Mouse (Mus musculus) heart, adult 2 months (tissue): ENCODE measurements around the gene Pde4d. TPM values are rescaled to one million over a fixed set of nuclear protein-coding genes. Genes with fewer than 3 reads are reported as not detected.
A peak's percentile ranks its signal among the peaks of the same experiment; 100 is the strongest.

Experiments
- DNase-seq, 2 experiments: peaks; one replicate each; pipeline ENCODE4 v3.0.0; 2021
- H3K27ac ChIP-seq: fragments of 200-600 bp; 2 replicates; pipeline ENCODE4 v1.8.1; 2022
- H3K27me3 ChIP-seq: fragments of 200-500 bp; 2 replicates; pipeline ENCODE4 v1.6.1; 2012; ENCODE audit warnings: mild to moderate bottlenecking, low read length, inconsistent platforms, mixed read lengths; ENCODE audit not compliant: control insufficient read depth, insufficient read depth
- H3K36me3 ChIP-seq: fragments of 200-500 bp; 2 replicates; pipeline ENCODE4 v1.6.1; 2012; ENCODE audit warnings: low read length, inconsistent platforms; ENCODE audit not compliant: control insufficient read depth, insufficient read depth
- H3K4me1 ChIP-seq: fragments of 200-500 bp; 2 replicates; pipeline ENCODE4 v1.6.1; 2011; ENCODE audit warnings: low read length; ENCODE audit not compliant: control insufficient read depth, insufficient read depth
- H3K4me3 ChIP-seq: fragments of 200-600 bp; 2 replicates; pipeline ENCODE4 v1.8.1; 2022
- H3K79me2 ChIP-seq: fragments of 200-500 bp; replicated peaks from 2 replicates; pipeline ENCODE4 v1.6.1; 2012; ENCODE audit warnings: mild to moderate bottlenecking, inconsistent platforms, low read length, moderate library complexity, mixed read lengths; ENCODE audit not compliant: control insufficient read depth, insufficient read depth
- H3K9ac ChIP-seq: fragments of 200-500 bp; 2 replicates; pipeline ENCODE4 v1.6.1; 2012; ENCODE audit warnings: low read depth, mild to moderate bottlenecking, control low read depth, inconsistent platforms, low read length, mixed read lengths
- CTCF ChIP-seq: fragments of 200-600 bp; IDR thresholded peaks from 2 replicates; pipeline ENCODE4 v1.8.1; 2022; ENCODE audit warnings: antibody characterized with exemption, mild to moderate bottlenecking, moderate library complexity
- EP300 ChIP-seq: fragments of 200-500 bp; IDR thresholded peaks from 2 replicates; pipeline ENCODE4 v1.6.1; 2011; ENCODE audit warnings: low read depth, low read length, control low read depth; ENCODE audit not compliant: insufficient read depth
- POLR2A ChIP-seq: fragments of 200-500 bp; IDR thresholded peaks from 2 replicates; pipeline ENCODE4 v1.6.1; 2011; ENCODE audit warnings: mild to moderate bottlenecking, low read depth, low read length, control low read depth; ENCODE audit not compliant: insufficient read depth
- WGBS: fragments of 180-500 bp; shearing (Covaris S2); methylation state at CpG from one replicate; pipeline ENCODE4 v1.1.7; 2018; 5-methylcytosine and 5-hydroxymethylcytosine counted together
- intact Hi-C: fragments of 180-260 bp; cut with DNase I; formaldehyde crosslinking; loops from one replicate; pipeline ENCODE4 v1.15.1; 2025
- polyA plus RNA-seq: library from polyadenylated mRNA; depleted of rRNA; stranded (reverse); fragments of >200 nt; gene quantifications from 2 replicates; pipeline ENCODE4 v1.2.3, GENCODE M21; 2012
- total RNA-seq, 2 experiments: library from RNA; stranded (reverse); gene quantifications; 2 replicates each; pipeline ENCODE4 v1.2.3; 2021

Gene Pde4d
- total and polyA plus RNA-seq, 3 experiments: 11.5 to 40.1 (median 38.1) TPM

GRCm38 (mm10) chr13:109822413-109823298 lies 1372.9 kb downstream of the Pde4d start:
- Histone ChIP-seq H3K27ac (peak overlapping the region; percentile 92), H3K79me2 (no peaks in the 10 kb centered on the region), H3K4me3 (peak overlapping the region; percentile 44), H3K36me3 (peaks cover 4% of the 10 kb centered on the region; the same call in 1 of the 2 replicates), H3K27me3 (no peaks in the 10 kb centered on the region), H3K4me1 (peaks cover 2% of the 10 kb centered on the region), H3K9ac (peak overlapping the region; percentile 30)
- WGBS: 1% methylated on average over 15 of the region's 15 CpGs
- intact Hi-C loops: loop anchor here (1.0 to 5.0 kb wide), 2 partner anchors 45 to 82 kb away; no protein-coding TSS in a partner anchor
- TF ChIP-seq CTCF (no peak), EP300 (0 out of 2 replicates have a peak, but pooled peaks have one; percentile 32)
- DNase-seq: peak; percentile 94

- Histone ChIP-seq H3K36me3 (peaks cover 4% of the 10 kb centered on the region; the same call in 1 of the 2 replicates), H3K27me3 (no peaks in the 10 kb centered on the region), H3K4me3 (peak overlapping the region; percentile 24; the same call in 1 of the 2 replicates), H3K9ac (no peak overlapping the region), H3K4me1 (peaks cover 2% of the 10 kb centered on the region), H3K79me2 (no peaks in the 10 kb centered on the region), H3K27ac (peak overlapping the region; percentile 30; the same call in 1 of the 2 replicates)
- WGBS: 18% methylated on average over 11 of the region's 11 CpGs
- TF ChIP-seq POLR2A (no peak), EP300 (no peak), CTCF (no peak)
- intact Hi-C loops: loop anchor here (5.0 kb wide), 1 partner anchor 46 kb away; no protein-coding TSS in a partner anchor
- peak; percentile 29 to 33 for DNase-seq
These were observed 1373.7 kb downstream of the Pde4d start for GRCm38 (mm10) chr13:109823307-109824031.

- no peak overlapping the region for H3K9ac ChIP-seq
- H3K4me3 ChIP-seq: no peak overlapping the region
- no peak for DNase-seq
- H3K27me3 ChIP-seq: no peaks in the 10 kb centered on the region
- H3K4me1 ChIP-seq: peaks cover 2% of the 10 kb centered on the region
- intact Hi-C loops: no loop called here
- 88% methylated on average over 6 of the region's 6 CpGs for WGBS
- TF ChIP-seq EP300 (no peak), CTCF (no peak), POLR2A (no peak)
- peaks cover 4% of the 10 kb centered on the region; the same call in 1 of the 2 replicates for H3K36me3 ChIP-seq
- H3K27ac ChIP-seq: no peak overlapping the region
- H3K79me2 ChIP-seq: no peaks in the 10 kb centered on the region
These were observed 1376.1 kb downstream of the Pde4d start for GRCm38 (mm10) chr13:109825891-109826290.

- TF ChIP-seq EP300: no peak
- TF ChIP-seq CTCF: no peak
- no peak for TF ChIP-seq POLR2A
- no peak for DNase-seq
- no peak overlapping the region for H3K27ac ChIP-seq
- H3K36me3 ChIP-seq: no peaks in the 10 kb centered on the region
- H3K9ac ChIP-seq: no peak overlapping the region
- no peaks in the 10 kb centered on the region; the same call in 1 of the 2 replicates for H3K4me1 ChIP-seq
- no peak overlapping the region for H3K4me3 ChIP-seq
- H3K27me3 ChIP-seq: no peaks in the 10 kb centered on the region
- no peaks in the 10 kb centered on the region for H3K79me2 ChIP-seq
- WGBS: 91% methylated on average over 6 of the region's 6 CpGs
- intact Hi-C loops: no loop called here
These were observed 1377.6 kb downstream of the Pde4d start for GRCm38 (mm10) chr13:109827341-109827740.

GRCm38 (mm10) chr13:109827909-109828308 lies 1378.2 kb downstream of the Pde4d start:
- 80% methylated on average over 3 of the region's 3 CpGs for WGBS
- Histone ChIP-seq H3K4me1 (no peaks in the 10 kb centered on the region; the same call in 1 of the 2 replicates), H3K9ac (no peak overlapping the region), H3K79me2 (no peaks in the 10 kb centered on the region), H3K27me3 (no peaks in the 10 kb centered on the region), H3K4me3 (no peak overlapping the region), H3K27ac (no peak overlapping the region), H3K36me3 (no peaks in the 10 kb centered on the region)
- DNase-seq: no peak
- intact Hi-C loops: no loop called here
- TF ChIP-seq EP300: no peak
- no peak for TF ChIP-seq CTCF
- TF ChIP-seq POLR2A: no peak

GRCm38 (mm10) chr13:109829444-109829843 lies 1379.7 kb downstream of the Pde4d start:
- Histone ChIP-seq H3K36me3 (no peaks in the 10 kb centered on the region), H3K27ac (no peak overlapping the region), H3K4me3 (no peak overlapping the region), H3K9ac (no peak overlapping the region), H3K4me1 (no peaks in the 10 kb centered on the region), H3K79me2 (no peaks in the 10 kb centered on the region), H3K27me3 (no peaks in the 10 kb centered on the region)
- DNase-seq: no peak
- intact Hi-C loops: no loop called here
- TF ChIP-seq CTCF (no peak), EP300 (no peak), POLR2A (no peak)
- WGBS: 83% methylated on average over 3 of the region's 3 CpGs
